Comparison of ENCODE assay signal across 14 mouse cellular contexts in the genomic region with DNA sequence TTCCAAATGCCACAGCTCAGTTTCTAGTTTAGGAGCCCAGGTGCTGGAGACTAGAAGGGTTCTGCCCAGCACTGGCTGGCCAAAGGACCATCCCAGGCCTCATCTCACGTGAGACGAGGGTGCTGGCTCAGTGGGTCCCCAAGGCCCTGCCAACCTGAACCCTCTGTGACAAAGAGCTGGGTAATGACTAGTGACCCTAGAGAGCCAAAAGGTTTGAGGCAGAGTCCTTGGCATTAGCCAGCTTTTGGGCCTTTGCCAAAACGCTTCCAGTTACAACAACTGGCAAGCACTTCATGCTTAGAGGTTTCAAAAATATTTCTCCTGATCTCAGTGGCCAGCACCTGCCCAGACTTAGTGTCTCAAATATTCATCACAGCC. TPM values are rescaled to one million over a fixed set of nuclear protein-coding genes. Genes with fewer than 3 reads are reported as not detected.
A peak's percentile ranks its signal among the peaks of the same experiment; 100 is the strongest.
DNase-seq lines count a peak whose midpoint lies in the region; ATAC-seq and TF ChIP-seq lines count a peak whose summit lies in the region.
"Had no signal": no experiment of that assay in that cellular context is flagged by ENCODE, and none has a peak within 500 bp of the region (broad histone marks: within the 10 kb centered on the region; RNA-seq: fewer than 3 reads in every experiment).

No protein-coding gene starts in this region.

- no peak overlapping the region for H3K4me3 ChIP-seq in hindbrain, embryonic 16.5 days (ENCODE audit: low read length)
- H3K4me3 ChIP-seq in hindbrain, embryonic 13.5 days, result no peak overlapping the region
- H3K4me3 ChIP-seq in intestine, postnatal 0 days (ENCODE audit: low read depth, low read length), result no peak overlapping the region
- H3K4me3 ChIP-seq: hindbrain, embryonic 15.5 days; neural tube, embryonic 15.5 days had no signal

- no peak overlapping the region for H3K9ac ChIP-seq in hindbrain, embryonic 16.5 days (ENCODE audit: low read depth, low read length)
- no peak overlapping the region for H3K9ac ChIP-seq in hindbrain, embryonic 13.5 days
- no peak overlapping the region for H3K9ac ChIP-seq in intestine, postnatal 0 days (ENCODE audit: low read depth, low read length)
- H3K9ac ChIP-seq: hindbrain, embryonic 15.5 days; neural tube, embryonic 15.5 days had no signal

- peaks cover 6% of the 10 kb centered on the region; the same call in 1 of the 2 replicates for H3K27me3 ChIP-seq in hindbrain, embryonic 16.5 days (replicated peaks; ENCODE audit: control insufficient read depth, insufficient read depth, low read length)
- H3K27me3 ChIP-seq in hindbrain, embryonic 13.5 days, result peaks cover 34% of the 10 kb centered on the region; the same call in 1 of the 2 replicates
- H3K27me3 ChIP-seq in intestine, postnatal 0 days (replicated peaks; ENCODE audit: control insufficient read depth, insufficient read depth, low read length), result no peaks in the 10 kb centered on the region

- no peak overlapping the region for H3K4me2 ChIP-seq in hindbrain, embryonic 16.5 days (ENCODE audit: low read length)
- no peak overlapping the region for H3K4me2 ChIP-seq in hindbrain, embryonic 13.5 days
- H3K4me2 ChIP-seq in intestine, postnatal 0 days (replicated peaks; ENCODE audit: low read depth), result no peak overlapping the region
- H3K4me2 ChIP-seq: hindbrain, embryonic 15.5 days; neural tube, embryonic 15.5 days had no signal

- no peak overlapping the region for H3K27ac ChIP-seq in hindbrain, embryonic 16.5 days (ENCODE audit: low read depth, low read length)
- H3K27ac ChIP-seq in hindbrain, embryonic 13.5 days, result no peak overlapping the region
- no peak overlapping the region for H3K27ac ChIP-seq in intestine, postnatal 0 days (ENCODE audit: low read depth, low read length)
- H3K27ac ChIP-seq: hindbrain, embryonic 15.5 days; macrophage; neural tube, embryonic 15.5 days had no signal

- peak; percentile 3 for DNase-seq in urinary bladder, postnatal 14 days (ENCODE audit: low spot score)
- no peak for DNase-seq in urinary bladder, adult 2 months (ENCODE audit: low spot score)
- peak; percentile 41 to 57 for DNase-seq in gastrocnemius, adult 8-10 months (ENCODE audit: low spot score in 2 of 2)
- no peak for DNase-seq in left cerebral cortex, postnatal 10 days (ENCODE audit: extremely low spot score in 1 of 2, low spot score in 2 of 2)
- DNase-seq: embryo, embryonic 11 days; thymus, postnatal 14 days had no signal

- peak; percentile 27; the same call in 1 of the 2 replicates for ATAC-seq in hindbrain, embryonic 16.5 days
- ATAC-seq in hindbrain, embryonic 13.5 days (ENCODE audit: low FRiP score), result no peak
- no peak for ATAC-seq in erythroblast, adult 5-6 weeks (replicated peaks; ENCODE audit: low FRiP score, poor library complexity, severe bottlenecking)
- no peak for ATAC-seq in intestine, postnatal 0 days

- WGBS in hindbrain, embryonic 16.5 days, result 39% methylated on average over 3 of the region's 3 CpGs
- 39% methylated on average over 3 of the region's 3 CpGs for WGBS in hindbrain, embryonic 13.5 days
- 82% methylated on average over 3 of the region's 3 CpGs for WGBS in intestine, postnatal 0 days

- H3K4me1 ChIP-seq in hindbrain, embryonic 16.5 days (ENCODE audit: control insufficient read depth, insufficient read depth, low read depth, low read length), result no peaks in the 10 kb centered on the region
- peaks cover 3% of the 10 kb centered on the region; the same call in 1 of the 2 replicates for H3K4me1 ChIP-seq in hindbrain, embryonic 13.5 days (replicated peaks)
- no peaks in the 10 kb centered on the region for H3K4me1 ChIP-seq in intestine, postnatal 0 days (replicated peaks; ENCODE audit: control insufficient read depth, insufficient read depth, low read length)
- H3K4me1 ChIP-seq: hindbrain, embryonic 15.5 days; neural tube, embryonic 15.5 days had no signal

- no peak for TF ChIP-seq CTCF in intestine, postnatal 0 days (IDR thresholded peaks at IDR 0.05; ENCODE audit: low read depth)

- intact Hi-C loops in left cerebral cortex, postnatal 10 days (cut with DNase I), result no loop called here

- H3K36me3 ChIP-seq in hindbrain, embryonic 16.5 days (ENCODE audit: control insufficient read depth, insufficient read depth, low read length), result no peaks in the 10 kb centered on the region
- H3K36me3 ChIP-seq in hindbrain, embryonic 13.5 days, result no peaks in the 10 kb centered on the region
- no peaks in the 10 kb centered on the region for H3K36me3 ChIP-seq in intestine, postnatal 0 days (ENCODE audit: control insufficient read depth, insufficient read depth)
- H3K36me3 ChIP-seq: hindbrain, embryonic 15.5 days; neural tube, embryonic 15.5 days had no signal

- H3K9me3 ChIP-seq in hindbrain, embryonic 16.5 days (ENCODE audit: control insufficient read depth, low read length), result no peaks in the 10 kb centered on the region
- H3K9me3 ChIP-seq in hindbrain, embryonic 13.5 days, result no peaks in the 10 kb centered on the region
- H3K9me3 ChIP-seq in intestine, postnatal 0 days (ENCODE audit: control insufficient read depth), result no peaks in the 10 kb centered on the region
- H3K9me3 ChIP-seq: hindbrain, embryonic 15.5 days; neural tube, embryonic 15.5 days had no signal

RNA-seq across cellular contexts. Expression of a gene that starts 0.9 kb away (rescaled TPM):
- not detected in 2 replicates for polyA plus RNA-seq in hindbrain, embryonic 16.5 days (2015; fragmentation: Nextera tagmentation; extraction: Ambion mirVana)
- polyA plus RNA-seq in hindbrain, embryonic 13.5 days (2015; fragmentation: Nextera tagmentation; extraction: Ambion mirVana), result 0.25 TPM in 1 of 2 replicates, not detected in the other
- not detected in 2 replicates for polyA plus RNA-seq in urinary bladder, adult 2 months (2012; rRNA removed)
- total RNA-seq in gastrocnemius, adult 8-10 months (2022), result not detected
- total RNA-seq in erythroblast, adult 5-6 weeks (2015; ENCODE audit: low replicate concordance), result not detected in 2 replicates
- not detected in 2 replicates for total RNA-seq in erythroblast, adult 5-6 weeks (2017; ENCODE audit: low replicate concordance)
- not detected in 2 replicates for polyA plus RNA-seq in intestine, postnatal 0 days (2015; fragmentation: Nextera tagmentation; extraction: Ambion mirVana)
- total RNA-seq in left cerebral cortex, postnatal 10 days (2021), result not detected
- total RNA-seq: MEL had no signal
- polyA plus RNA-seq: hindbrain, embryonic 15.5 days; macrophage had no signal

RNA-seq across cellular contexts. Expression of a gene that starts 17.6 kb away (rescaled TPM):
- polyA plus RNA-seq in hindbrain, embryonic 16.5 days (2015; fragmentation: Nextera tagmentation; extraction: Ambion mirVana), result 3.0 and 3.7 TPM in 2 replicates
- 0.91 and 1.3 TPM in 2 replicates for polyA plus RNA-seq in hindbrain, embryonic 13.5 days (2015; fragmentation: Nextera tagmentation; extraction: Ambion mirVana)
- polyA plus RNA-seq in urinary bladder, adult 2 months (2012; rRNA removed), result 0.06 and 0.10 TPM in 2 replicates
- total RNA-seq in gastrocnemius, adult 8-10 months (2022), result under 1 TPM in 1 of 4 experiments, not detected in 3; 0.08 TPM
- not detected in 2 replicates for total RNA-seq in erythroblast, adult 5-6 weeks (2015; ENCODE audit: low replicate concordance)
- not detected in 2 replicates for total RNA-seq in erythroblast, adult 5-6 weeks (2017; ENCODE audit: low replicate concordance)
- polyA plus RNA-seq in intestine, postnatal 0 days (2015; fragmentation: Nextera tagmentation; extraction: Ambion mirVana), result 182 and 193 TPM in 2 replicates
- total RNA-seq in left cerebral cortex, postnatal 10 days (2021), result under 1 TPM; 0.17 to 0.57 TPM
- total RNA-seq: MEL had no signal
- polyA plus RNA-seq: macrophage had no signal

Comparison
In these comparisons a context has a peak if more than half of its experiments do, and no peak if none do; other contexts are left out.
1. DNase-seq: peak in urinary bladder, postnatal 14 days (single experiment) and gastrocnemius, adult 8-10 months (2 of 2); none in urinary bladder, adult 2 months (single experiment) and left cerebral cortex, postnatal 10 days (0 of 2).
2. RNA of a gene that starts 17.6 kb away (polyA plus RNA-seq): 182 to 193 TPM in intestine, postnatal 0 days; 3.0 to 3.7 TPM in hindbrain, embryonic 16.5 days, 0.91 to 1.3 TPM in hindbrain, embryonic 13.5 days and 0.06 to 0.10 TPM in urinary bladder, adult 2 months; every median in the first group is over 10 times any median in the second.